In the genomic region with DNA sequence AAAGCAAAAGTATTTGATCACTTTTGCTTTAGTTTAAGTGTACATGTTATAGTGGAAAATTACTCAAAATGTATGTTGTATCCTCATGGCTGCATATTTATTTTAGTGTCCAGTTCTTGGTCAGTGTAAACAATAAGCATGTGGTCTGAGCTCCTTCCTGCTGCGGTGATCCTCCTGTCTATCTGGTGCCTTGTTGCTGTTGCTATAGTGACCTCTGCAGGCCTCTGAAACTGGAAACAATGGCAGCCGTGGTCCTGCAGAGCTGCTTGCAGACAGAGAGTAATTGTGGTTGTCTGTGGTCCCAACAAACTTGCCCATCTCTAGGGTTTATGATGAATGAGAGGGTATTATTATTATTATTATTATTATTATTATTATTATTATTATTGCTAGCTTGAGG, we compare ENCODE assay signal across 10 mouse cellular contexts.
DNase-seq lines count a peak whose midpoint lies in the region.
"Had no signal": no experiment of that assay in that cellular context is flagged by ENCODE, and none has a peak within 500 bp of the region (broad histone marks: within the 10 kb centered on the region; RNA-seq: fewer than 3 reads in every experiment).

No protein-coding gene starts in this region.

- H3K27me3 ChIP-seq in hindbrain, embryonic 10.5 days (ENCODE audit: insufficient read depth, poor library complexity, severe bottlenecking), result no peaks in the 10 kb centered on the region

- WGBS in hindbrain, embryonic 10.5 days, result 1% methylated on average over 2 of the region's 2 CpGs

- H3K27ac ChIP-seq in hindbrain, embryonic 10.5 days, result no peak overlapping the region

- DNase-seq in cerebellum, postnatal 10 days, result peak; percentile 34 to 56
- DNase-seq in cerebellum, adult 11 months, result no peak
- DNase-seq in ES-CJ7 (ENCODE audit: low read depth, low spot score), result peak; percentile 20
- peak; percentile 57 for DNase-seq in hindbrain, embryonic 10.5 days (ENCODE audit: low spot score)
- peak; percentile 66 for DNase-seq in mesoderm, embryonic 11.5 days (ENCODE audit: low read depth, low spot score)
- DNase-seq in right cerebral cortex, postnatal 25 days, result no peak
- no peak for DNase-seq in thymus, postnatal 14 days
- no peak for DNase-seq in left cerebral cortex, adult 8-10 months (ENCODE audit: low spot score in 2 of 2)
- DNase-seq: B cell, adult 2 months had no signal

- H3K9me3 ChIP-seq in hindbrain, embryonic 10.5 days, result no peaks in the 10 kb centered on the region

- no peaks in the 10 kb centered on the region for H3K36me3 ChIP-seq in hindbrain, embryonic 10.5 days

- H3K4me1 ChIP-seq in hindbrain, embryonic 10.5 days (replicated peaks), result peaks cover 15% of the 10 kb centered on the region

- H3K4me3 ChIP-seq in hindbrain, embryonic 10.5 days, result no peak overlapping the region
- H3K4me3 ChIP-seq: erythroblast, embryonic 14.5 days had no signal

Comparison
In these comparisons a context has a peak if more than half of its experiments do, and no peak if none do; other contexts are left out.
1. DNase-seq: peak in cerebellum, postnatal 10 days (2 of 2), ES-CJ7 (single experiment), hindbrain, embryonic 10.5 days (single experiment) and mesoderm, embryonic 11.5 days (single experiment); none in cerebellum, adult 11 months (single experiment), right cerebral cortex, postnatal 25 days (single experiment), thymus, postnatal 14 days (single experiment) and left cerebral cortex, adult 8-10 months (0 of 2).